Mouse (Mus musculus) heart, postnatal 25 days (tissue): ENCODE results near the gene Prkcq. TPM values are rescaled to one million over a fixed set of nuclear protein-coding genes. Genes with fewer than 3 reads are reported as not detected.

Experiments used
- DNase-seq: peaks from one replicate; pipeline ENCODE4 v3.0.0; 2022; ENCODE audit warnings: low spot score
- intact Hi-C: fragments of 180-260 bp; cut with DNase I; formaldehyde crosslinking; loops from one replicate; pipeline ENCODE4 v1.15.1; 2025
- total RNA-seq, 2 experiments: library from RNA; stranded (reverse); gene quantifications; 2 replicates each; pipeline ENCODE4 v1.2.3; 2021

Gene Prkcq
- total RNA-seq, 2 experiments from 2014 or later: 1.6 to 2.0 TPM

DNA sequence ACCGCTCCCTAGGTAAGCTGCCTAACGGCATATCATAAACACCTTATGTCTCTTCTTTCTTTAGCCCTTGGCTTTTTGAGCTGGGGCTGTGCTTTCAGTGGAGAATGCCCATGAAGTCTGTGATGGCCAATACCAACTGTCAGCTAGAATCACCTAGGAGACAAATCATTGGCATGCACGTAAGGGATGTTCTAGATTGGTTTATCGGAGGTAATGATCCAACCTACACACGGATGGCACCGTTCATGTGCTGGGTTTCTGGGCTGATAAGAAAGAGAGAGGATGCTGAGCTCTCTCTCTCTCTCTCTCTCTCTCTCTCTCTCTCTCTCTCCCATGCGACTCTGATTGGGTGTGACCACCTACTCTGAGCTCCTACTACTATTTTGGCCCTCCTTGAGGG lies 10.2 kb downstream of the Prkcq start:
- intact Hi-C loops: no loop called here
- DNase-seq: no peak

DNA sequence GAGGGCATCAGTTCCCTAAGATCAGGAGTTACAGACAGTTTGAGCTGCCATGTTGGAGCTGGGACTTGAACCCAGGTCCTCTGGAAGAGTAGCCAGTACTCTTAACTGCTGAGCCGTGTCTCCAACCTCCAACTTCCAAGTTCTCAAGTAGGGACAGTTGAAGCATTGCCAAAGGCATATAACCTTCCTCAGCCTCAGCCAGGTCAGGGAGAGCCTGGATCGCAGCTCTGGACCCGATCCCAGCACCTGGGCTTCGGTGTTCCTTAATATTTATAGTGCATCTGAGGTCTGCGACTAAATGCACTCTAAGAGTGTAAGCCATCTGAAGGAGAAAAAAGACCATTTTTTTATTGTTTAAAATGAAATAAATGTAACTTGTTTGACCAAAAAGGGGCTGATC lies 12.1 kb downstream of the Prkcq start:
- no peak for DNase-seq
- intact Hi-C loops: no loop called here

DNA sequence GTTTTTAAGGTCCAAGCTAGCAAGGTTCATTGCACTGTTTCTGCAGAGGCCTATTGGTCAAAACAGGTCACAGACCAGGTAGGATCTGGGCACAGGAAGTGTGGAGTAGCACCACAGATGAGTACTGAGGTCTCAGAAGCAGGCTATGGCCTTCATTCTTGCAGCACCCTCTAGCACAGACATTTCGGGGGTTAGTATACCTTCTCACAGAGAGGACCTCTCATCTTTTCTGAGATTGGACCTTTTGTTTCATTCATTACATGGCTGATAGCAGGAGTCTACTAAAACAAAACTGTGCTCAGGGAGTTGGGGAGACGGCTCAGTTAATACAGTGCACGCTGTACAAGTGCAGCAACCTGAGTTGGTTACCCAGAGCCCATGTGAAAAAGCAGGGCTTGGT lies 14.7 kb downstream of the Prkcq start:
- intact Hi-C loops: no loop called here
- DNase-seq: no peak

DNA sequence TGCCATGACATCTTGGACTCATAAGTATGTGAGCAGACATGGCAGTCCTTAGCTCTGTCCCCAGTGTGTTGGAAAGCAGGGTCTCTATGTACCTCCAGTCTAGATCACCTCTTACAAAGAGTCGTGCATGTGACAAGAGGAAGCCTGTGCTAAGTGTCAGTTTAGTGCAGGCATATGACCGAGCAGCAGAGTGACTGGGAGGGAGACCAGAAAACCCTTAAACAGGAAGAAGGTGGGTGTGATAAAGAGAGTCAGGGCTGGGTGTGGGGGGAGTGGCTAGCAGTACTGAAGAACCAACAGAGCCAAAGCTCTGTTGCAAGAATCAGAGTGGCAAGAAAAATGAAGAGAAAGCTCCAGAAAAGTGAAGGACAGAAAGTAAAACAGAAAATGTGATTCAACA lies 15.3 kb downstream of the Prkcq start:
- no peak for DNase-seq
- intact Hi-C loops: no loop called here

DNA sequence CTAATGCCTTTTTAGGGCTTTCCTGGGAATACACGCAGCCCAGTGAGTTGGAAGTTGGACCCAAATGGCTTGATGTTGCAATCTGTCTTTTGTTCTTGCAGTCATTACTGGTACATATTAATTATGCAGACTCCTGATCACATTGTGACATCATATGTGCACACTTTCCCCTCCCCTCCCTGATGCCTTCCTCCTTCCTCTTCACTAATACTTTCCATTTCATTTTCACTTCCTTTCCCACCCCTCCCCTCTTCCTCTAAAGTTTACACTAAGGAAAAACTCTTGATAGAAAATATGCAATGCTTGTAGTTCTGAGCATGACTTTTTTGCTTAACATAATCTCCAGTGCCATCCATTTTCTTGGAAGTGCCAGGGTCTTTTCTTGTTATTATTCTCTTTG lies 16.4 kb downstream of the Prkcq start:
- intact Hi-C loops: no loop called here

DNA sequence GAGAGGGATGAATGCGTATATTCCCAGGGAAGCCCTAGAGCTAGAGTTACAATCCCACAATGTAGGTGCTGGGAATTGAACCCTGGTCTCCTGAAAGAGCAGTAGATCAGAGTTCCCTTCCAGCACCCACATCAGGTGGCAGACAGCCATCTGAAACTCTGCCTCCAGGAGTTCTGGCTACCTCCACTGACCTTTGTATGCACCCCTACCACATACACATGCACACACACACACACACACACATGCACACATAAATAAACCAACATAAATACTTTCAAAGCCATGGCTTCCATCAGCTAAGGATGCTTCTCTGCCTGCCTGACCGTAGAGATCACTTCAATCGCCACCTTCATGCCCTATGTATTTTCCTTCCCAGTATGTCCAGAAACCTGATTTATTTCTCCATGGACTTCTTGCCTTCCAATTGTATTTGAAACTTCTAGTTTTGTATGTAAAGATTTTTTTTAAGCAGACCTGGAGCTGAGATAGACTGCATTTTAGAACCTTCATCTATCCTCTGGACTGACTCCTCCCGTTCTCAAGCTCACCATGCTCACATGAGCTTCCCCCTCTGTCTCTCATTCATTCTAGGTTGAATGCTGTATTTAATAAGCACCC lies 17.4 kb downstream of the Prkcq start:
- no peak for DNase-seq
- intact Hi-C loops: no loop called here

More for the DNA sequence above, 16.4 kb downstream of the Prkcq start:
- no peak for DNase-seq

DNA sequence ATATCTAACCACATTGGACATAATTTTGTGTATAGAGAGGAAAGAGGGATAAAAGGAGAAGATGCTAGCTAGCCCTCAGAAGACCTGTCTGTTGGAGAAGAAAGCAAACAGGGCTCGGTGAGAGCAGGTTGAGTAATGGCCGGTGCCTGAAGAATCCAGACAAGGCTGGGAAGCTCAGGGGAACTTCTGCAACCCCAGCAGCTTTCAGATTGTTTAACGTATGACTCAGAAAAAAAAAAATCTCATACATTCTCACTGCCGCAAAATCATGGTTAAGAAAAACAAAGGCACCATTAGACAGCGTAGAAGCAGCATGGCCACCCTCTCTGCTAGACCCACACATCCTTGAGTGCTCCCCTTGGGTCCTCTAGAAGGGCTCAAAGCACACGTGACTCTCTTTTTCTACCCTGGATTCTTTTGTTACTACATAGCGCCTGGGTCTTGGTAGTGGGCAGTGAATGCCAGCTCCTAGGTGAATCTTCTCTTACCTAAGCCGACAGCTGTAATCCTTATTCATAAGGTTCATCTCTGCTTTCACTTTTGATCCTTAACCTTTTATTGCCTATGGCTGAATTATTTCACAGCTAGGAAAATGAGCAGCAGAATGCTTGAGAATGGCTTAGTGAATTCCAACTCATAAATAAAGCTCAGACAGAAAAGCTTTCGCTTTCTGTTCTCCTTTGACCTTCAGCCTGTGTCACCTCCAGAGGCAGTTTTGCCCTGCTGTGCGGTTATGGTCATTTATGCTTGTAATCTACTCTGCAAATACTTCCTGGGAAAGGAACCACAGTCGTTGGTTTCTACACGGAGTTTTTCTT lies 20.6 kb downstream of the Prkcq start:
- DNase-seq: no peak
- intact Hi-C loops: no loop called here

DNA sequence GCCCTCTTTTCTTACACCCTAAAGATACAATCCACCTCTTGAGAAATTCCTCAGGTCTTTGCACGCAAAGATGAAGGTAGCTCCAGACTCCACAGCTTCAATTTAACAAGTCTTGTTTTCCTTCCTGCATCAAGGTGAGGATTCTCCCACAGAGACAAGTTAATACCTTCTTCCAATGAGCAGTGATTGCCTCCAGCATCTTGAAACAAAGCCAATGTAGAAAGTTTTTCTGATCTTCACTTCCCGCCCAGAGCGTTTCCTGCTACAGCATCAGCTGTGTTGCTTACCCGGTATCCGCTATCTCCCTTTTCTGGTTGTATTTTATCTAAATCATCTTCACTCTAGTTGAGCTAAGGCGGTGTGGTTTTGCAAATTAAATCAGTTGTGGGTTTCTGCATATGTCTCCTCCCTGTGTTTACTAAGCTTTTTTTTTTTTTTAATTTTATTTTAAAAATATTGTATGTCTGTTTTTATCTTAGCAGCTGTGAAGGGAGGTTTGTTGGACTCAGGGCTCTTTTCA lies 21.3 kb downstream of the Prkcq start:
- intact Hi-C loops: no loop called here
- DNase-seq: no peak

DNA sequence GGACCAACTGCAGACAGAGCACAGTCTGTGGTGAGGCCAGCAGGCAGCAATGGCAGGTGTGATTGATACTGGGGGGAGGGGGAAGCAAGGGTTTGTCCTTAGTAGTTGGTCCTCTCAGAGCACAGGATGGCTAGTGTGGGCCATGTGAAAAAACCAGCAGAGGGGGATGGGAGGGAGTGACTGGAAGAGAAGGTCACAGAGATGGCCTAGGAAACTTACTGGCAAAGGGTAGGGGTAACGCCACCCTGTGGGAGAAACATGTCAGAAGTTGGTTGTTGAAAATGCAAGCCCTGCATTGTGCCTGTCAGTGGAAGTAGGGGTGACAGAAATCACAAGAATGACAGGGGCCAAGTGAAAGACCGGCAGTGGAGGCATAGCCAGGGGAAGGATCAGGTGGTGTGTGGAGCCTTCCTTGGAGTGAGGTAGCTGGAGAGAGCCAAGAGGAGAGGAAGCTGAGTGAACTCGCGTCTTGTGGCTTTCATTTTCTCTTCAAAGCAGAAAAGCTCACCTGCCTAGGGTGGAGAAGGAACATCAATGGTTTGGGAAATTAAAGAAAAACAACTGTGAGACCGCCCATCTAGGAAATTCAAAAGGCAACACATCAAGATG lies 22.9 kb downstream of the Prkcq start:
- intact Hi-C loops: no loop called here
- no peak for DNase-seq

DNA sequence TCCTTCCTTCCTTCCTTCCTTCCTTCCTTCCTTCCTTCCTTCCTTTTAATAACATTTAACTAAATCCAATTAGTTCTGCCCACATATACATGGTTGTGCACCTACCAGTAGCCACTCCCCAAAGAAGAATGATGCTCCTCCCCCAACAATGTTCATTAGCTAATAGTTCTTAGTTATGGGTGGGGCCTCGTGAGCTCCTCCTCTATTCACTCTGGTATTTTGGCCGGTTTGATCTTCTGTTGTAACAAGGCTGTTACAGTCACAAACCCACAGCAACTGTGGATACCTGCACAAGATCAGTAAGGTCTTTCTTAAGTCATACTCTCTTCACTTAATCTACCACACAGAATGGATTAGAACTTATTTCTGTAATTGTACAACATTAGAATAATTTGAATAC lies 24.2 kb downstream of the Prkcq start:
- no peak for DNase-seq
- intact Hi-C loops: no loop called here

DNA sequence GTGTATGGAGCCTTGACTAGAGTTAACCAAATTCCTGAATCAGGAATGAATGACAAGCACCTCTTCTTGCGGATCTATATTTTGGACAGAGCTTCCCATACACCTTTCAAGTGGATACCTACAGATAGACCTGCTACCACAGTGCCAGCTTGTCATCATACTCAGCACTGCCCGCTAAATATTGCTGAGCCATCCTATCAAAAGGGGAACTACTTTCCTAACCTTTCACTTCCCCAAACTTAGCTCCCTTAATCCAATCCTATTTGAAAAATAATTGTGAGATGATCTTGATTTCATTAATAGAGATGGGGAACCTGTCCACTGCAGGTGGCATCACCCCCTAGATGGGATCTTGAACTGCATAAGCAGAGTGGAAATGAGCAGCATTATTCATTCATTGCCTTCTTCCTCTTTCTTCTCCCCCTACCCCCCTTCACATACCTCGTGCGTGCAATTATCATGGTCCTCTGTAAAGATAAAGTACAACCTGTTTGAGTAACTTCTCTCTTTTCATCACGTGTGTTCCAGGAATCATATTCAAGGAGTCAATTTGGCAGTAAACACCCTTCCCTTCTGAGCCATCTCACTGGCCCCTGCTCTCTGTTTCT lies 25.1 kb downstream of the Prkcq start:
- intact Hi-C loops: no loop called here
- DNase-seq: no peak

DNA sequence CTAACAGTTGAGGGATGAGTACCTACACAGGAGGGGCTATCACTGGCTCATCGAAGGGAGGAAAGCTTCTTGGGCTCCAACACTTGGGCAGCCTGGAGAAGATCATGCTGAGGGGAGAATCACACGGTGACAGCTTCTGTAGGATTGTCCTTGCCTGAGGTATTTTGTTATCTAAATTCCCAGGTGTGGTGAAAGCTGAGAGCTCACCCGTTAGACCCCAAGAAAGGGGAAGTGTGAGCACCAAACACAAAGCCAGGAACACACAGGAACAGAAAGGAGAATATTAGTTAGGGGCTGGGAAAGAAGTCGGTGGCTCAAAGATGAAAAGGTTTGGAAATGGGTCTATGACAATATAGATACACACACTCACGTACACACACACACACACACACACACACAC lies 27.7 kb downstream of the Prkcq start:
- no peak for DNase-seq
- intact Hi-C loops: no loop called here

DNA sequence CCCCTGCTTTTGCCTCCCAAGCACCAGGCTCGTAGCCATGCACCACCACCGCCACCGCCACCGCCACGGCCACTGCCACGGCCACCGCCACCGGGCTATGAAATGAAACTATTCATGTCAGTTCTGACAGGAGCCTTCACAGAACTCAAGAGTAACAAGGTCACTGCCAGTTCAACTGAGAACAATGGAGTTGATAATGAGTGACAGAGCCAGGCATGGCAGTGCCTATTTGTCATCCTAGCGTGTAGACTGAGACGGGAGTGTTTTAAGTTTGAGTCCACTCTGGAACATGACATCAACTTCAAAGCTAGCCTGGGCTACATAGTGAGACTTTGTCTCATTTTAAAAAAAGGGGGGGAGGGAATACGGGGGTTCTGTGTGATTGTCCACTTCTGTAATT lies 30.9 kb downstream of the Prkcq start:
- no peak for DNase-seq
- intact Hi-C loops: no loop called here

DNA sequence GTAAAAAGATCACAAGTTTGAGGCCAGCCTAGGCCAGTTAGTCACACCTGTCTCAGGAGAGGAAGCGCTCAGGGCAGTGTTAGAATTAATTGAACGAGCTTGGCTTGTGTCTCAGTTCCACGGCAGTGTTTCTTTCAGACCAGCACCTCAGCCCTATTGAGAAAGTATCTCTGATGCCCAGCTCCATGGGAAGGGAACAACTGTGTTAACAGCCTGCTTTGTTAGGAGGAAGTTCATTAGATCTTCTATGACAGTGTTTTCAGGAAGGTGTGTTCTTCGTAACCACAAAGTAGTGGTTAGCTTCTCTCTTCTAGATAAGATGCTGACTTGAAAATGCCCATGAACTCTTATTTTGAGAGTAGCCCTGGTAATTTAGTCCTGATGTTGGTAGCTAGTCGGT lies 31.4 kb downstream of the Prkcq start:
- no peak for DNase-seq
- intact Hi-C loops: no loop called here

DNA sequence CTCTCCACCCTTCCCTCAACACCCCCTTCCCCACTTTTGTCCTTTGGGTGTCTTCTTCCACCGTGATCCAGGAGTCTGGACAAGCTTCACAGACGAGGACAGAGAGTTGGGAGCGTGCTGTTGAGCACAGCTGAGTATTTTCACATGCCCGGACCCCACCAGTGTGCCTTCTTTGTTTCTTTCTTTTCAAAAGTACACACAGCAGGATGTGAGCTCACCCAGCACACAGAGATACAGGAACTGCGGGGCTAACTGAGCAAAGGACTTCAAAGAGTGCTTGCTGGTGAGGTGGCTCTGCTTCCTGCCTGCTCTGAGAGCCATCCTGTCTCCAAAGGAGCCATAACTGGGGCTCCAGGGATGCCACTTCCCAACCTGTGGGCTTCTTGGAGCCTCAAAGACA lies 32.3 kb downstream of the Prkcq start:
- DNase-seq: no peak
- intact Hi-C loops: no loop called here

DNA sequence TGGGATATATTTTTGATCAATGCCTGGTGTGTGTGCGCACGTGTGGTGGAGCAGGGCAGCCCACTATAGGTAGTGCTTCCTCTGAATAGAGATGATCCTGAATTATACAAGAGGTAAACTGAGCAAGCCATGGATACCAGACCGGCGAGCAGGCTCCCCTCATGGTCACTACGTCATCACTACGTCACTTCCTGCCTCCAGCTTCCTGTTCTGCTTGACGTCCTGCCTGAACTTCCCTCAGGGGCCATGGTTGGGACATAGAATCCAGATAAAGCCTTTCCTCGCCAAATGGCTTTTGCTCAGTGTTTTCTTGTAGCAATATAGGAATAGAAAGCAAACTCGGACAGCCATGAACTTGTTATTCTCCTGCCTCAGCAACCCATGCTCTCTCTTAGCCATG lies 33.1 kb downstream of the Prkcq start:
- intact Hi-C loops: no loop called here
- DNase-seq: no peak

DNA sequence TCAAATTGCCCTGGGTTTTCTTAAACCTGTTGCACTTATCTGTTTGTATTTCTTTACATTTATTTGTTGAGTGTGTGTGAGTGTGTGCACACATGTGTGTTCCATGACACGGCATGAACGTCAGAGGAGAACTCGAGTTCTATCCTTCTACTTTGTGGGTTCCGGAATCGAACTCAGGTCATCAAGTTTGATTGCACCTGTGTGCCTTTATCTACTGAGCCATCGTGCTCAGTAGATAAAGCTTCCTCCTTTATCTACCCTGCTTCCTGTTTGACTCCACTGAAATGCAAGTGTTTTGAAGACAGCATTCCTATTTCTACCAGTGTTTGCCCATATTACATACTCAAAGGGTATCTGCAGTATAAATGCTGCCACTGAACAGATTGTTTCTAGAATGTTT lies 33.8 kb downstream of the Prkcq start:
- DNase-seq: no peak
- intact Hi-C loops: no loop called here

DNA sequence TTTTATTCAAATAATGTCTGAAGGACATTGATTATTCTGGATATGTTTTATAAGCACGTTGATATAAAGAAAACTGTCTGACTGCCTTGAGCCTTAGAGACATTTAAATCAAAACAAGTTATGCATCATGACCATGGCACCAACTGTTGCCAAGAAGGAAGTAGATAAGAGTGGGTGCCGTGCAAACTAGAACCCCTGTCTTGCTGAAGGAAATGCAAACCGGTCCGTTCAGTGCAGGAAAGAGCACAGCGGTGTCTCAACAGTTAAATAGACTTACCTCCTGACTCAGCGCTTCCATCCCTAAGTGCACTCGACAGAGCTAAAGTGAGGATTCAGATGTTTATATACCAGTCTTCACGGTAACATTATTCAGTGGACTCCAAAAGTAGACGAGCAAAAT lies 36.4 kb downstream of the Prkcq start:
- intact Hi-C loops: no loop called here
- no peak for DNase-seq

DNA sequence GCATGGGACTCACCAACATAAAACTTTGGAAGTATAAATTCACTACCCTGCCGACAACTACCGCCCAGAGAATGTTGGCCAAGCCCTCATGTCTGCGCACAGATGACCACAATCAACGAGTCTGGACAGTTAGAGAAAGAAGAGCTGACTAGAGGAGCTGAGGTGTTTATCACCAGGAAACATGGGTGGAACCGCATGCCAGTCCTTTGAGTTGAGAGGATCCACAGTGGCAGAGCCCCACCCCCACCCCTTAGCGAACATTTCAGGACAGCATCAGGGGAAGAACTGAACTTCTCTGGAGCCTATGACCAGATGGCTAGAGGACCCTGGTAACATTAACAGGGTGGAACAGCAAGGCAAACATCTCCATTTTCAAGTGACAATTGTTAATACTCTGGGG lies 37.4 kb downstream of the Prkcq start:
- intact Hi-C loops: no loop called here
- no peak for DNase-seq

DNA sequence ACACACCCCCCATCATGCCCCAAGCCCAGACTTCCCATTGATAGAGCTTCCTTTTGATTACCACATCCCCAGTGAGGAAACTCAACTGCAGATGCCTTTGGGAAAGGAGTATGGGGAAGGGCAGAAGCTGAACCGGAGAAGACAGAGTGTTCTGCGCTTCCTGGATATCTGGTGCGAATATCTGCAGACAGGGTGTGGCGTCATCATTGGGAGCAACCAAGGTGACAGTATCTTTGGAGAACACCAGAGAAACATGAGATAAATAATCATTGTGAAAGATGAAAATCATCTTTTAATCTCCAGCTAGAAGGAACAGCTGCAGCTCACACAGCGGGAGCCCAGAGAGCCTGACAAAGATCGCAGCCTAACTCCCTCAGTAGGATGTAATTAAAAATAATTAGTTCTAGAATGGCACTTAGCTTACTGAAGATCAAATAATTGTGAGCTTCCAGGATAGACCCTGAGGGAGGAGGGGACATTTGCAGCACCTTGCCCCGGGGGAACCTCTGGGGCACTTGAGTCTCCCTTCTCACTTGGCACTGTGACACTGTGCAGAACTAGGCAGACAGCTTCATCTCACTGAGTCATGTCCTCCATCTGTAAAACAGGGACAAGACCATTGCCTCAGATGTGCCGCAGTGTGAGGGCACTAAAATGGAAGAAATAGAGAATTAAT lies 38.5 kb downstream of the Prkcq start:
- intact Hi-C loops: no loop called here
- no peak for DNase-seq
